Mouse (Mus musculus): ENCODE results near the gene Cpxm2. TPM values are rescaled to one million over a fixed set of nuclear protein-coding genes. Genes with fewer than 3 reads are reported as not detected.

Gene Cpxm2
- polyA plus RNA-seq, 1 experiment from 2014 or later = 1.6 TPM

GRCm38 (mm10) chr7:132074503-132074902 lies 80.0 kb downstream of the Cpxm2 start:
- H3K4me2 ChIP-seq (replicated peaks; ENCODE audit: low read depth, low read length) = no peak overlapping the region
- no peaks in the 10 kb centered on the region for H3K4me1 ChIP-seq (ENCODE audit: control insufficient read depth, insufficient read depth, low read length)
- 46% methylated on average over 3 of the region's 3 CpGs for WGBS
- H3K36me3 ChIP-seq (ENCODE audit: control insufficient read depth, insufficient read depth, low read length) = no peaks in the 10 kb centered on the region
- no peak overlapping the region for H3K27ac ChIP-seq (ENCODE audit: low read depth, low read length)
- H3K27me3 ChIP-seq (ENCODE audit: control insufficient read depth, insufficient read depth, low read length) = no peaks in the 10 kb centered on the region
- no peak for ATAC-seq (ENCODE audit: low FRiP score, low TSS enrichment)
- H3K4me3 ChIP-seq (ENCODE audit: low read length) = no peak overlapping the region
- H3K9me3 ChIP-seq (ENCODE audit: control insufficient read depth, low read length) = no peaks in the 10 kb centered on the region
- no peak overlapping the region for H3K9ac ChIP-seq (ENCODE audit: low read depth, low read length)

- H3K27ac ChIP-seq (ENCODE audit: low read depth, low read length) = no peak overlapping the region
- no peak overlapping the region for H3K4me3 ChIP-seq (ENCODE audit: low read length)
- H3K4me1 ChIP-seq (ENCODE audit: control insufficient read depth, insufficient read depth, low read length) = no peaks in the 10 kb centered on the region
- ATAC-seq (ENCODE audit: low FRiP score, low TSS enrichment) = no peak
- WGBS = 86% methylated on average over 6 of the region's 6 CpGs
- no peak overlapping the region for H3K9ac ChIP-seq (ENCODE audit: low read depth, low read length)
- H3K9me3 ChIP-seq (ENCODE audit: control insufficient read depth, low read length) = no peaks in the 10 kb centered on the region
- no peak overlapping the region for H3K4me2 ChIP-seq (replicated peaks; ENCODE audit: low read depth, low read length)
- H3K27me3 ChIP-seq (ENCODE audit: control insufficient read depth, insufficient read depth, low read length) = no peaks in the 10 kb centered on the region
- H3K36me3 ChIP-seq (ENCODE audit: control insufficient read depth, insufficient read depth, low read length) = no peaks in the 10 kb centered on the region
These were observed 83.5 kb downstream of the Cpxm2 start for GRCm38 (mm10) chr7:132070877-132071625.

GRCm38 (mm10) chr7:132067951-132068350 lies 86.6 kb downstream of the Cpxm2 start:
- Histone ChIP-seq H3K4me2 (replicated peaks; ENCODE audit: low read depth, low read length) (no peak overlapping the region), H3K4me3 (ENCODE audit: low read length) (no peak overlapping the region), H3K9ac (ENCODE audit: low read depth, low read length) (no peak overlapping the region), H3K27ac (ENCODE audit: low read depth, low read length) (no peak overlapping the region), H3K36me3 (ENCODE audit: control insufficient read depth, insufficient read depth, low read length) (no peaks in the 10 kb centered on the region), H3K9me3 (ENCODE audit: control insufficient read depth, low read length) (no peaks in the 10 kb centered on the region), H3K27me3 (ENCODE audit: control insufficient read depth, insufficient read depth, low read length) (no peaks in the 10 kb centered on the region), H3K4me1 (ENCODE audit: control insufficient read depth, insufficient read depth, low read length) (no peaks in the 10 kb centered on the region)
- no peak for ATAC-seq (ENCODE audit: low FRiP score, low TSS enrichment)
- WGBS = 73% methylated on average over 5 of the region's 5 CpGs

GRCm38 (mm10) chr7:132067511-132067910 lies 87.0 kb downstream of the Cpxm2 start:
- H3K4me3 ChIP-seq (ENCODE audit: low read length) = no peak overlapping the region
- ATAC-seq (ENCODE audit: low FRiP score, low TSS enrichment) = no peak

GRCm38 (mm10) chr7:132060116-132060515 lies 94.4 kb downstream of the Cpxm2 start:
- Histone ChIP-seq H3K27me3 (ENCODE audit: control insufficient read depth, insufficient read depth, low read length) (no peaks in the 10 kb centered on the region), H3K27ac (ENCODE audit: low read depth, low read length) (no peak overlapping the region), H3K4me3 (ENCODE audit: low read length) (no peak overlapping the region), H3K9me3 (ENCODE audit: control insufficient read depth, low read length) (no peaks in the 10 kb centered on the region), H3K9ac (ENCODE audit: low read depth, low read length) (no peak overlapping the region), H3K36me3 (ENCODE audit: control insufficient read depth, insufficient read depth, low read length) (no peaks in the 10 kb centered on the region), H3K4me1 (ENCODE audit: control insufficient read depth, insufficient read depth, low read length) (no peaks in the 10 kb centered on the region), H3K4me2 (replicated peaks; ENCODE audit: low read depth, low read length) (no peak overlapping the region)
- WGBS = 69% methylated on average over 7 of the region's 7 CpGs
- ATAC-seq (ENCODE audit: low FRiP score, low TSS enrichment) = no peak

More at GRCm38 (mm10) chr7:132067511-132067910, 87.0 kb downstream of the Cpxm2 start:
- no peaks in the 10 kb centered on the region for H3K27me3 ChIP-seq (ENCODE audit: control insufficient read depth, insufficient read depth, low read length)
- no peaks in the 10 kb centered on the region for H3K9me3 ChIP-seq (ENCODE audit: control insufficient read depth, low read length)
- WGBS = 90% methylated on average over 5 of the region's 5 CpGs
- H3K4me2 ChIP-seq (replicated peaks; ENCODE audit: low read depth, low read length) = no peak overlapping the region
- H3K4me1 ChIP-seq (ENCODE audit: control insufficient read depth, insufficient read depth, low read length) = no peaks in the 10 kb centered on the region
- no peak overlapping the region for H3K9ac ChIP-seq (ENCODE audit: low read depth, low read length)
- no peak overlapping the region for H3K27ac ChIP-seq (ENCODE audit: low read depth, low read length)
- no peaks in the 10 kb centered on the region for H3K36me3 ChIP-seq (ENCODE audit: control insufficient read depth, insufficient read depth, low read length)

GRCm38 (mm10) chr7:132056565-132056964 lies 98.0 kb downstream of the Cpxm2 start:
- Histone ChIP-seq H3K27me3 (ENCODE audit: control insufficient read depth, insufficient read depth, low read length) (no peaks in the 10 kb centered on the region), H3K4me3 (ENCODE audit: low read length) (no peak overlapping the region), H3K4me1 (ENCODE audit: control insufficient read depth, insufficient read depth, low read length) (no peaks in the 10 kb centered on the region), H3K9ac (ENCODE audit: low read depth, low read length) (no peak overlapping the region), H3K36me3 (ENCODE audit: control insufficient read depth, insufficient read depth, low read length) (no peaks in the 10 kb centered on the region), H3K4me2 (replicated peaks; ENCODE audit: low read depth, low read length) (no peak overlapping the region), H3K27ac (ENCODE audit: low read depth, low read length) (no peak overlapping the region), H3K9me3 (ENCODE audit: control insufficient read depth, low read length) (no peaks in the 10 kb centered on the region)
- 58% methylated on average over 7 of the region's 7 CpGs for WGBS
- ATAC-seq (ENCODE audit: low FRiP score, low TSS enrichment) = no peak

GRCm38 (mm10) chr7:132046662-132047061 lies 107.9 kb downstream of the Cpxm2 start:
- Histone ChIP-seq H3K9ac (ENCODE audit: low read depth, low read length) (no peak overlapping the region), H3K36me3 (ENCODE audit: control insufficient read depth, insufficient read depth, low read length) (no peaks in the 10 kb centered on the region), H3K4me2 (replicated peaks; ENCODE audit: low read depth, low read length) (no peak overlapping the region), H3K4me3 (ENCODE audit: low read length) (no peak overlapping the region), H3K27ac (ENCODE audit: low read depth, low read length) (no peak overlapping the region), H3K4me1 (ENCODE audit: control insufficient read depth, insufficient read depth, low read length) (no peaks in the 10 kb centered on the region), H3K27me3 (ENCODE audit: control insufficient read depth, insufficient read depth, low read length) (no peaks in the 10 kb centered on the region), H3K9me3 (ENCODE audit: control insufficient read depth, low read length) (no peaks in the 10 kb centered on the region)
- WGBS = 61% methylated on average over 4 of the region's 4 CpGs
- no peak for ATAC-seq (ENCODE audit: low FRiP score, low TSS enrichment)

GRCm38 (mm10) chr7:132031940-132032531 lies 122.5 kb downstream of the Cpxm2 start:
- Histone ChIP-seq H3K27ac (ENCODE audit: low read depth, low read length) (no peak overlapping the region), H3K4me1 (ENCODE audit: control insufficient read depth, insufficient read depth, low read length) (no peaks in the 10 kb centered on the region), H3K9ac (ENCODE audit: low read depth, low read length) (no peak overlapping the region), H3K4me3 (ENCODE audit: low read length) (no peak overlapping the region), H3K36me3 (ENCODE audit: control insufficient read depth, insufficient read depth, low read length) (no peaks in the 10 kb centered on the region), H3K27me3 (ENCODE audit: control insufficient read depth, insufficient read depth, low read length) (no peaks in the 10 kb centered on the region), H3K9me3 (ENCODE audit: control insufficient read depth, low read length) (no peaks in the 10 kb centered on the region), H3K4me2 (replicated peaks; ENCODE audit: low read depth, low read length) (no peak overlapping the region)
- ATAC-seq (ENCODE audit: low FRiP score, low TSS enrichment) = no peak
- 38% methylated on average over 6 of the region's 6 CpGs for WGBS

- Histone ChIP-seq H3K27me3 (ENCODE audit: control insufficient read depth, insufficient read depth, low read length) (no peaks in the 10 kb centered on the region), H3K4me2 (replicated peaks; ENCODE audit: low read depth, low read length) (no peak overlapping the region), H3K4me1 (ENCODE audit: control insufficient read depth, insufficient read depth, low read length) (no peaks in the 10 kb centered on the region), H3K9ac (ENCODE audit: low read depth, low read length) (no peak overlapping the region), H3K36me3 (ENCODE audit: control insufficient read depth, insufficient read depth, low read length) (no peaks in the 10 kb centered on the region), H3K4me3 (ENCODE audit: low read length) (no peak overlapping the region), H3K9me3 (ENCODE audit: control insufficient read depth, low read length) (no peaks in the 10 kb centered on the region), H3K27ac (ENCODE audit: low read depth, low read length) (no peak overlapping the region)
- no peak for ATAC-seq (ENCODE audit: low FRiP score, low TSS enrichment)
- WGBS = 48% methylated on average over 6 of the region's 6 CpGs
These were observed 127.9 kb downstream of the Cpxm2 start for GRCm38 (mm10) chr7:132026671-132027070.
